Mouse (Mus musculus): Measurements from ENCODE around the gene Crxos. TPM values are rescaled to one million over a fixed set of nuclear protein-coding genes. Genes with fewer than 3 reads are reported as not detected.

Crxos gene
- polyA plus RNA-seq, 1 experiment from 2014 or later = not detected

DNA sequence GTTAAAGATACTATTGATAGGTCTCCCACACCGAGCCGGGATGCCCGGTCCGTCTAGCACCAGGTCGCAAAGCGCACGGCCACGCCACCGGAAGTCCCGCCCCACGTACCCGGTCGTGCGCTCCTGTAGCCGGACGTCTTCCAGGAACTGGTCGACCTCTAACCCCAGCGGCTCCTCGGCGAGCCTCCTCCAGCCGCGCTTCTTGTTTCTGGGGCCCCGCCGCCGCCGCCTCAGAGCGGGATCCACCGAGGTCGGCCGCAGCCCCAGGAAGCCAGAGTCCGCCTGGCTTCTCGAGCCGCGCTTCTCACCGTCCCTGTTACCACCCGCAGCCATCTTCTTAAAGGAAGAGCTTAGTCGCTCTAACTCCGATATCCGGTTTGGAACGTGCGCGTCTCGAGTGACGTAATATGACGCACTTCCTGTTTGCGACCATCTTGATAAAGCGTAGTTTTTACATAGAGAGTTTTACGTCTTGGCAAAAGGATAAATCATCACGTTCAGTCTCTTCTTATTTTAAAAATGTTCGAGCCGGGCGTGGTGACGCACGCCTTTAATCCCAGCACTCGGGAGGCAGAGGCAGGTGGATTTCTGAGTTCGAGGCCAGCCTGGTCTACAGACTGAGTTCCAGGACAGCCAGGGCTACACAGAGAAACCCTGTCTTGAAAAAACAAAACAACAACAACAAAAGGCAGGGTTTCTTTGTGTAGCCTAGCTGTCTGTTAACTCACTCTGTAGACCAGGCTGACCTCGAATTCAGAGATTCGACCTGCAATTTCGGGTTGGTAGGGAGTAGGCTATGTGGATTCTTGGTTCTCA lies 63.5 kb downstream of the Crxos start, which contains the start of gene Nop53:
Gene Nop53, minus strand, starts transcription at position 354 of the 816 bp plus-strand sequence.
- peaks cover 9% of the 10 kb centered on the region; the same call in 1 of the 2 replicates for H3K27me3 ChIP-seq
- H3K9me3 ChIP-seq (replicated peaks) = no peaks in the 10 kb centered on the region
- ATAC-seq (ENCODE audit: insufficient read depth) = peak; percentile 86
- H3K27ac ChIP-seq (replicated peaks) = peak within 1 kb of the TSS; percentile 95
- H3K4me1 ChIP-seq (replicated peaks) = peaks cover 67% of the 10 kb centered on the region
- 2% methylated on average over 59 of the region's 59 CpGs for WGBS (ENCODE audit: insufficient replicate concordance)
- peak within 1 kb of the TSS; percentile 79 for H3K9ac ChIP-seq
- peak within 1 kb of the TSS; percentile 77 for H3K4me2 ChIP-seq
- peak within 1 kb of the TSS; percentile 81 for H3K4me3 ChIP-seq (replicated peaks)
- peaks cover 37% of the 10 kb centered on the region for H3K36me3 ChIP-seq (replicated peaks)

DNA sequence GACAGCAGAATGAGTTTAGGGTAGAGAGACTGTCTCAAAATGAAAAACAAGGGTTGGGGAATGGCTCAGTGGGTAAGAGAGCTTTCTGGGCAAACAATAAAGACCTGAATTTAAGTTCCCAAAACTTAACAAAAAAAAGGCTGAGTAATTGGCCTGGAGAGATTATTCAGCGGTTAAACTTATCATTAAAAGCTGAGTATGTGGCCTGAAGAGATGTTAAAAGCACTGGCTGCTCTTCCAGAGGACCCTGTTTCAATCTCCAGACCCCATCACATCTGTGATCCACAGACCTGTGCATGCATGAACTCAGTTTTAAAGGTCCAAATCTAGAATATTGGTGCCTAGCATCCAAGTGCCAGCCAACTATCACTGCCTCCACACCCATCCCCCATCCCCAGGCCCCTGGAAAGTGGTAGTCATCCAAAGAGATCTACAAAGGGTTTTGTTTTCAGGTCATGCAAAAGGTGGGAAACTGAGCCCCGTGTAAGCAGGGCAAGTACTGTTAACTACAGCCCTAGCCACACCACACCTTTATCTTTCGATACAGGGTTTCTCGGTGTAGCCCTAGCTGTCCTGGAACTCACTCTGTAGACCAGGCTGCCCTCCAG lies 65.3 kb downstream of the Crxos start:
- H3K4me3 ChIP-seq (replicated peaks) = peak overlapping the region; percentile 49; the same call in 1 of the 2 replicates
- H3K4me1 ChIP-seq (replicated peaks) = peaks cover 86% of the 10 kb centered on the region
- peaks cover 19% of the 10 kb centered on the region for H3K36me3 ChIP-seq (replicated peaks)
- H3K27ac ChIP-seq (replicated peaks) = peak overlapping the region; percentile 39
- H3K9ac ChIP-seq = 0 out of 2 replicates have a peak overlapping the region, but pooled peaks have one; percentile 48
- no peaks in the 10 kb centered on the region for H3K9me3 ChIP-seq (replicated peaks)
- H3K4me2 ChIP-seq = peak overlapping the region; percentile 81
- H3K27me3 ChIP-seq = peaks cover 9% of the 10 kb centered on the region; the same call in 1 of the 2 replicates
- 21% methylated on average over 4 of the region's 4 CpGs for WGBS (ENCODE audit: insufficient replicate concordance)
- peak; percentile 2 for ATAC-seq (ENCODE audit: insufficient read depth)

DNA sequence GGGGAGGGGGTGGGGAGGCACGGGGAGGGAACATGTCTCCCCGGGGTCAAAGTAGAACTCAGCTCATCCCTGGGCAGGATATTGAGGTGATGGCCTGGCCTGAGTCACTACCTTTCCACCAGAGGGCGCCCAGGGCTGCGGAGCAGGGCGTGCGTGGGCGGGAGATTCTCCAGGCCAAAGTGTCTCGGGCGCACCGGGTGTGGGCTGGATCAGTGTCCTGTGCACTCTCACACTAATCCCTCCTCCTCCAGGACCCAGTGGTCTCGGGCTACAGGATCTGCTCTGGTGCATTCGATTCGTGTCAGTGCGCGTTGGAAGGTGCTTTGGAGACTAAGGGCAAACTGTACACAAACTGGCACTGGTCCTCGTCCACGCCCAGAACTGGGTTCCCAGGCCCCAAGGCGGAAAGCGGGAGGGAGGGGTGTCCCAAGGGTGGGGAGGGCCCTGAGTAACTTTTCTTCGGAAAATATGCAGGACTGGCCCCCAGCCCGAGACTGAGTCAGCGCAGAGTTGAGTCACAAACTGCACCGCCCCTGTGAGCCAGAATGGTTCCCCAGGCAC lies 66.0 kb downstream of the Crxos start:
- H3K9me3 ChIP-seq (replicated peaks) = no peaks in the 10 kb centered on the region; the same call in 1 of the 2 replicates
- H3K27me3 ChIP-seq = peaks cover 9% of the 10 kb centered on the region; the same call in 1 of the 2 replicates
- peaks cover 88% of the 10 kb centered on the region for H3K4me1 ChIP-seq (replicated peaks)
- 2% methylated on average over 23 of the region's 23 CpGs for WGBS (ENCODE audit: insufficient replicate concordance)
- peak overlapping the region; percentile 49 for H3K4me3 ChIP-seq (replicated peaks)
- peaks cover 12% of the 10 kb centered on the region for H3K36me3 ChIP-seq (replicated peaks)
- H3K4me2 ChIP-seq = peak overlapping the region; percentile 81
- ATAC-seq (ENCODE audit: insufficient read depth) = peak; percentile 65
- peak overlapping the region; percentile 39 for H3K27ac ChIP-seq (replicated peaks)
- peak overlapping the region; percentile 48 for H3K9ac ChIP-seq

DNA sequence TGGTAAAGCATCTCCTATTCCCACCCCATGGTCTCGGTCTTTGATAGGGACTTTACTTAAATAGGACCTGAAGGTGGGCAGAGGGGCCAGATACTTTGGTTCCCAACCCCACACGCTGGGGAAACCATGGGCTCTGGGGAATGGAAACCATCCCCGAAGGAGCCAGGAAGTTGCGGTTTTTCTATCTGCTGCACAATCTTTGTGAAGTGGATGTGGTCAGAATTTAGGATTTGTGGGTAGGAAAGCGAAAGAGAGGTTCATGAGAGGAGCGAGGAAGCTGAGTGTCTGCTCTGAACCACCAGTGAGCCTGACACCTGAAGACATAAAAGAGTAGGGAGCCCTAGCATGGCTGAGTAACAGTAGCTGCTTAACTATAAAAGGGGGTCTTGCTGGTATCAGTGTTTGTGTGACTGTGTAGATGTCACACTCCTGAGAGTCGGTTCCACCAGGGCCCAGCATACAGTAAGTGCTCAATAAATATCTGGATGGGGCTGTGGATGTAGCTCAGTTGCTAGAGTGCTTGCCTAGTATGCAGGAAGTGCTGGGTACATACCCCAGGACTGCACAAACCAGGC lies 66.9 kb downstream of the Crxos start:
- no peak overlapping the region for H3K4me3 ChIP-seq (replicated peaks)
- H3K4me1 ChIP-seq (replicated peaks) = peaks cover 91% of the 10 kb centered on the region
- WGBS (ENCODE audit: insufficient replicate concordance) = 38% methylated on average over 7 of the region's 7 CpGs
- H3K27ac ChIP-seq (replicated peaks) = no peak overlapping the region
- H3K9ac ChIP-seq = no peak overlapping the region
- H3K4me2 ChIP-seq = peak overlapping the region; percentile 81
- no peaks in the 10 kb centered on the region; the same call in 1 of the 2 replicates for H3K9me3 ChIP-seq (replicated peaks)
- ATAC-seq (ENCODE audit: insufficient read depth) = no peak
- H3K36me3 ChIP-seq (replicated peaks) = peaks cover 4% of the 10 kb centered on the region
- peaks cover 9% of the 10 kb centered on the region; the same call in 1 of the 2 replicates for H3K27me3 ChIP-seq

DNA sequence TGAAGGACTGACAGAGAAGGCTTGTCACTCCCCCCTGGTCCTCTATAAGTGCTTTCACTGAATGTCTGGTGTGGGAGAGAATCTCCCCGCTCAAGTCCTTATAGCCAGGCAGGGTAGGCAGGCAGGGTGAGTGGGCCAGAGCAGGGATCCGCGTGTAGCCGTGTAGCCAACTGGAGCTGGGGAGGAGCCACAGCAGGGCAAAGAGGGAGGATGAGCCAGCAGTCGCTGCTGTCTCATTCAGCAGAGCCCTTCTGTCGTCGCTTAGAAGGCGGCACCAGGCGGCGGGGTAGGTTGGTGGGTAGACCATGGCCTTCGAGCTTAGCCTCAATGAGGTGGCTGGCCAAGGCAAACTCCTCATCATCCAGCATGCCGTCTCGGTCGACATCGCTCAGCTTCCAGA lies 67.6 kb downstream of the Crxos start:
- H3K27ac ChIP-seq (replicated peaks) = no peak overlapping the region
- H3K9ac ChIP-seq = no peak overlapping the region
- no peaks in the 10 kb centered on the region; the same call in 1 of the 2 replicates for H3K9me3 ChIP-seq (replicated peaks)
- ATAC-seq (ENCODE audit: insufficient read depth) = no peak
- H3K4me3 ChIP-seq (replicated peaks) = no peak overlapping the region
- H3K4me1 ChIP-seq (replicated peaks) = peaks cover 91% of the 10 kb centered on the region
- peaks cover 10% of the 10 kb centered on the region; the same call in 1 of the 2 replicates for H3K27me3 ChIP-seq
- no peaks in the 10 kb centered on the region for H3K36me3 ChIP-seq (replicated peaks)
- 78% methylated on average over 15 of the region's 15 CpGs for WGBS (ENCODE audit: insufficient replicate concordance)
- no peak overlapping the region for H3K4me2 ChIP-seq

DNA sequence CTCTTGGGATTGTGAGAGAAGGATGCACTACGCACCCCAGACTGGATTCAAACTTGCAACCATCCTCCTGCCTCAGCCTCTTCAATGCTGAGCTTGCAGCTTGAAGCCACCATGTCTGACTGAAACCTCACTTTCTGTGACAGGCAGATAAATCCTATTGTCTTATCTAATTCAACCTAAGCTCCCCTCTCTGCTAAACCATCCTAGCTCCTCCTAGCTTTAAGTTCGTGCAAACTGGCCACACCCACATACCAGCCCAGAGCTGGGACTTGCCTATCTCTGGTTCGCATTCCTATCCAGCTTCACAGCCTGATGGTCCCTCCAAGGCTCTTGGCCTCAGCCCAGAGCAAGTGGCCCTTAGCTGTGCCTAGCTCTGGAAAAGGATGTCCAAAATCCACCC lies 70.0 kb downstream of the Crxos start:
- Histone ChIP-seq H3K9me3 (replicated peaks) (no peaks in the 10 kb centered on the region; the same call in 1 of the 2 replicates), H3K4me2 (peak overlapping the region; percentile 29), H3K27me3 (peaks cover 20% of the 10 kb centered on the region; the same call in 1 of the 2 replicates), H3K27ac (replicated peaks) (peak overlapping the region; percentile 73), H3K36me3 (replicated peaks) (no peaks in the 10 kb centered on the region), H3K9ac (no peak overlapping the region), H3K4me1 (replicated peaks) (peaks cover 86% of the 10 kb centered on the region), H3K4me3 (replicated peaks) (no peak overlapping the region)
- peak; percentile 77 for ATAC-seq (ENCODE audit: insufficient read depth)
- 26% methylated on average over 3 of the region's 3 CpGs for WGBS (ENCODE audit: insufficient replicate concordance)

Other genes starting within 250 kb of the Crxos start
- gene Obox3, start 242.7 kb upstream of the Crxos start, polyA plus RNA-seq (2015; fragmentation: Nextera tagmentation; extraction: Ambion mirVana) = not detected in 2 replicates
- gene Obox5, start 132.5 kb upstream of the Crxos start, polyA plus RNA-seq (2015; fragmentation: Nextera tagmentation; extraction: Ambion mirVana) = not detected in 2 replicates
- not detected in 2 replicates for gene Obox6, start 42.9 kb upstream of the Crxos start, polyA plus RNA-seq (2015; fragmentation: Nextera tagmentation; extraction: Ambion mirVana)
- gene Crx, start 2.6 kb upstream of the Crxos start, polyA plus RNA-seq (2015; fragmentation: Nextera tagmentation; extraction: Ambion mirVana) = not detected in 2 replicates
- gene Selenow, start 39.8 kb downstream of the Crxos start, polyA plus RNA-seq (2015; fragmentation: Nextera tagmentation; extraction: Ambion mirVana) = 246 and 279 TPM in 2 replicates
- 76.1 and 81.2 TPM in 2 replicates for gene Nop53, start 63.5 kb downstream of the Crxos start, polyA plus RNA-seq (2015; fragmentation: Nextera tagmentation; extraction: Ambion mirVana)
- gene Ehd2, start 85.0 kb downstream of the Crxos start, polyA plus RNA-seq (2015; fragmentation: Nextera tagmentation; extraction: Ambion mirVana) = 4.1 and 4.6 TPM in 2 replicates
- 1.6 and 1.9 TPM in 2 replicates for gene Bicra, start 165.3 kb downstream of the Crxos start, polyA plus RNA-seq (2015; fragmentation: Nextera tagmentation; extraction: Ambion mirVana)
- not detected in 2 replicates for gene Zfp541, start 179.2 kb downstream of the Crxos start, polyA plus RNA-seq (2015; fragmentation: Nextera tagmentation; extraction: Ambion mirVana)
- gene Napa, start 215.8 kb downstream of the Crxos start, polyA plus RNA-seq (2015; fragmentation: Nextera tagmentation; extraction: Ambion mirVana) = 159 and 169 TPM in 2 replicates
- 8.6 and 9.6 TPM in 2 replicates for gene Kptn, start 237.3 kb downstream of the Crxos start, polyA plus RNA-seq (2015; fragmentation: Nextera tagmentation; extraction: Ambion mirVana)
- gene Slc8a2, start 247.2 kb downstream of the Crxos start, polyA plus RNA-seq (2015; fragmentation: Nextera tagmentation; extraction: Ambion mirVana) = not detected in 2 replicates